Mouse (Mus musculus) neural tube, embryonic 11.5 days (tissue): ENCODE measurements at regions not wholly inside any gene's neighbourhood (a gene's known extent, or its start where the extent isn't known, plus 50 kb on each side); places are given as distances from the start of the nearest gene placed in this dataset.

ENCODE experiments used
- ATAC-seq: fragments of 200-750 bp; cut with Nextera tagmentation; 2 replicates; pipeline ENCODE4 v1.8.0; 2017; ENCODE audit warnings: moderate number of reproducible peaks, mild to moderate bottlenecking, moderate TSS enrichment, moderate library complexity; ENCODE audit not compliant: insufficient read depth, low FRiP score, low TSS enrichment
- DNase-seq: peaks from one replicate; pipeline ENCODE4 v3.0.0-alpha.2; 2015; ENCODE audit warnings: low spot score
- H3K27ac ChIP-seq: fragments of 300-500 bp; sonication (generic); 2 replicates; pipeline ENCODE4 v1.5.1; 2014; ENCODE audit warnings: low read depth, mild to moderate bottlenecking, low read length
- H3K27me3 ChIP-seq: fragments of 300-500 bp; sonication (generic); 2 replicates; pipeline ENCODE4 v1.6.1; 2014; ENCODE audit warnings: mild to moderate bottlenecking, low read length, mixed read lengths; ENCODE audit not compliant: control insufficient read depth, insufficient read depth
- H3K36me3 ChIP-seq: fragments of 300-500 bp; sonication (generic); 2 replicates; pipeline ENCODE4 v1.6.1; 2014; ENCODE audit warnings: mild to moderate bottlenecking, low read length, moderate library complexity, mixed read lengths; ENCODE audit not compliant: control insufficient read depth, insufficient read depth
- H3K4me1 ChIP-seq: fragments of 300-500 bp; sonication (generic); 2 replicates; pipeline ENCODE4 v1.6.1; 2014; ENCODE audit warnings: low read length, mixed read lengths; ENCODE audit not compliant: control insufficient read depth, insufficient read depth
- H3K4me2 ChIP-seq: fragments of 300-500 bp; sonication (generic); 2 replicates; pipeline ENCODE4 v1.6.1; 2014; ENCODE audit warnings: low read depth, mild to moderate bottlenecking, moderate library complexity
- H3K4me3 ChIP-seq: fragments of 300-500 bp; sonication (generic); 2 replicates; pipeline ENCODE4 v1.5.1; 2014; ENCODE audit warnings: low read depth, low read length
- H3K9ac ChIP-seq: fragments of 300-500 bp; sonication (generic); 2 replicates; pipeline ENCODE4 v1.6.1; 2014; ENCODE audit warnings: mild to moderate bottlenecking, low read length
- H3K9me3 ChIP-seq: fragments of 300-500 bp; sonication (generic); 2 replicates; pipeline ENCODE4 v1.6.1; 2016; ENCODE audit warnings: low read length; ENCODE audit not compliant: control insufficient read depth
- WGBS: fragments of 180-500 bp; shearing (Covaris S2); extraction: QIAGEN DNeasy Blood & Tissue Kit; methylation state at CpG from one replicate; pipeline ENCODE4 v1.1.7; 2014; 5-methylcytosine and 5-hydroxymethylcytosine counted together

- Histone ChIP-seq H3K9ac (no peak overlapping the region), H3K27me3 (no peaks in the 10 kb centered on the region)
- ATAC-seq: no peak
These were observed 136.4 kb downstream of the H2al1j start for GRCm38 (mm10) chrX:11463955-11464511.

GRCm38 (mm10) chrX:11466191-11466590 is 138.6 kb downstream of the H2al1j start:
- ATAC-seq (no peak), DNase-seq (no peak)
- H3K4me3 ChIP-seq: no peak overlapping the region
- no peak overlapping the region for H3K27ac ChIP-seq
- H3K36me3 ChIP-seq: no peaks in the 10 kb centered on the region
- H3K4me1 ChIP-seq: no peaks in the 10 kb centered on the region
- H3K9me3 ChIP-seq: no peaks in the 10 kb centered on the region
- no peak overlapping the region for H3K9ac ChIP-seq
- H3K4me2 ChIP-seq: no peak overlapping the region
- no peaks in the 10 kb centered on the region for H3K27me3 ChIP-seq
- 67% methylated on average over 4 of the region's 4 CpGs for WGBS

More at GRCm38 (mm10) chrX:11463955-11464511, 136.4 kb downstream of the H2al1j start:
- Histone ChIP-seq H3K4me2 (no peak overlapping the region), H3K4me3 (no peak overlapping the region), H3K9me3 (no peaks in the 10 kb centered on the region), H3K27ac (no peak overlapping the region), H3K4me1 (no peaks in the 10 kb centered on the region), H3K36me3 (no peaks in the 10 kb centered on the region)
- no peak for DNase-seq
- 67% methylated on average over 3 of the region's 3 CpGs for WGBS

- no peaks in the 10 kb centered on the region for H3K9me3 ChIP-seq
- no peak overlapping the region for H3K4me3 ChIP-seq
- H3K27ac ChIP-seq: no peak overlapping the region
- H3K9ac ChIP-seq: no peak overlapping the region
- no peak for ATAC-seq
- H3K4me2 ChIP-seq: no peak overlapping the region
- WGBS: 66% methylated on average over 16 of the region's 16 CpGs
- no peaks in the 10 kb centered on the region for H3K27me3 ChIP-seq
- no peaks in the 10 kb centered on the region for H3K4me1 ChIP-seq
- peak; percentile 21 for DNase-seq
- no peaks in the 10 kb centered on the region for H3K36me3 ChIP-seq
These were observed 152.2 kb downstream of the H2al1j start for GRCm38 (mm10) chrX:11479696-11480339.

GRCm38 (mm10) chrX:11482141-11482540 is 154.5 kb downstream of the H2al1j start:
- Histone ChIP-seq H3K4me2 (no peak overlapping the region), H3K4me1 (no peaks in the 10 kb centered on the region), H3K4me3 (no peak overlapping the region), H3K9ac (no peak overlapping the region), H3K36me3 (no peaks in the 10 kb centered on the region), H3K27me3 (no peaks in the 10 kb centered on the region), H3K27ac (no peak overlapping the region), H3K9me3 (no peaks in the 10 kb centered on the region)
- WGBS: 79% methylated on average over 7 of the region's 7 CpGs
- ATAC-seq (no peak), DNase-seq (no peak)

- no peak overlapping the region for H3K4me2 ChIP-seq
- no peak overlapping the region for H3K27ac ChIP-seq
- H3K9ac ChIP-seq: no peak overlapping the region
- H3K9me3 ChIP-seq: no peaks in the 10 kb centered on the region
- no peaks in the 10 kb centered on the region for H3K36me3 ChIP-seq
- H3K4me3 ChIP-seq: no peak overlapping the region
- H3K27me3 ChIP-seq: no peaks in the 10 kb centered on the region
- H3K4me1 ChIP-seq: no peaks in the 10 kb centered on the region
- ATAC-seq (no peak), DNase-seq (no peak)
- WGBS: 62% methylated on average over 2 of the region's 2 CpGs
These were observed 159.0 kb downstream of the H2al1j start for GRCm38 (mm10) chrX:11486588-11486987.

GRCm38 (mm10) chrX:11487876-11488275 is 160.3 kb downstream of the H2al1j start:
- H3K9me3 ChIP-seq: no peaks in the 10 kb centered on the region
- no peak overlapping the region for H3K27ac ChIP-seq
- ATAC-seq: no peak
- H3K27me3 ChIP-seq: no peaks in the 10 kb centered on the region
- 63% methylated on average over 5 of the region's 5 CpGs for WGBS
- DNase-seq: no peak
- no peak overlapping the region for H3K4me2 ChIP-seq
- H3K4me1 ChIP-seq: no peaks in the 10 kb centered on the region; the same call in 1 of the 2 replicates
- no peak overlapping the region for H3K9ac ChIP-seq
- no peaks in the 10 kb centered on the region for H3K36me3 ChIP-seq
- H3K4me3 ChIP-seq: no peak overlapping the region

- no peak for DNase-seq
- H3K4me2 ChIP-seq: no peak overlapping the region
- WGBS: 48% methylated on average over 5 of the region's 5 CpGs
- H3K27ac ChIP-seq: no peak overlapping the region
- no peak overlapping the region for H3K9ac ChIP-seq
- H3K27me3 ChIP-seq: no peaks in the 10 kb centered on the region
- H3K36me3 ChIP-seq: no peaks in the 10 kb centered on the region
- H3K4me3 ChIP-seq: no peak overlapping the region
- H3K4me1 ChIP-seq: no peaks in the 10 kb centered on the region; the same call in 1 of the 2 replicates
- no peaks in the 10 kb centered on the region for H3K9me3 ChIP-seq
- ATAC-seq: no peak
These were observed 162.6 kb downstream of the H2al1j start for GRCm38 (mm10) chrX:11490146-11490693.

GRCm38 (mm10) chrX:11491235-11491634 is 163.6 kb downstream of the H2al1j start:
- Histone ChIP-seq H3K27ac (no peak overlapping the region; the same call in 1 of the 2 replicates), H3K27me3 (no peaks in the 10 kb centered on the region), H3K4me3 (no peak overlapping the region), H3K4me2 (no peak overlapping the region), H3K9ac (no peak overlapping the region), H3K4me1 (no peaks in the 10 kb centered on the region; the same call in 1 of the 2 replicates), H3K36me3 (no peaks in the 10 kb centered on the region), H3K9me3 (no peaks in the 10 kb centered on the region)
- ATAC-seq (0 out of 2 replicates have a peak, but pooled peaks have one; percentile 36), DNase-seq (no peak)
- WGBS: 24% methylated on average over 5 of the region's 5 CpGs
